Comparison of ENCODE assay signal across 24 mouse cellular contexts in the genomic region with DNA sequence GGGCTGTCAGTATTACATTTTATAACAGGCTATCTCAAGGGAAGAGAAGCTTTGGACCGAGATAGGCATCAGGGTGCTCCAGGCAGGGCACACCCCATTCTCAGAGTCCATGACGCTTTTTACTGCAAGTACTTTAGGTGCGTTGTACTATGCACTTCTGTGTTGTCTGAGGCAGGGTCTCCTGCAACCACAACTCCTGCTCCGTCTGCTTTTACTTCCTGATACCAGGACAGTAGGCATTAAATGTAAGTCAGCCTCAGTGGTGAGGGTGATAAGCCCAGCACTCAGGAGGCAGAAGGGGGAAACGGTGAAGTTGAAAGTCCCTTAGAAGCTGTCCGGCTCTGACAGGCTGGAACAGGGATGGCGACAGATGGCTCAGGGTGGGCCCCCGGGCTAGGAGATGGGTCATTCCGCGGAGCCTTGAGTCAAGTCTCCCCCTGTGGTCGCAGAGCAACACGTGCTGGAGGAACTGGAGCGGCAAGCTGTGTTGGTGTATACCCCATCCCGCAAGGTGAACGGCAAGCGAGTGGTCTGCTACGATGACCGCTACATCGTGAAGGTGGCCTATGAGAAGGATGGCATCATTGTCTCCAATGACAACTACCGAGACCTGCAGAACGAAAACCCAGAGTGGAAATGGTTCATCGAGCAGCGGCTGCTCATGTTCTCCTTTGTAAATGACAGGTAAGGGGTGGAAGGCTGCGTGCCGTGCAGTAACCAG. TPM values are rescaled to one million over a fixed set of nuclear protein-coding genes. Genes with fewer than 3 reads are reported as not detected.
DNase-seq lines count a peak whose midpoint lies in the region; ATAC-seq and TF ChIP-seq lines count a peak whose summit lies in the region.
"Had no signal": no experiment of that assay in that cellular context is flagged by ENCODE, and none has a peak within 500 bp of the region (broad histone marks: within the 10 kb centered on the region; RNA-seq: fewer than 3 reads in every experiment).

No protein-coding gene starts in this region.

- TF ChIP-seq EP300 in stomach, postnatal 0 days (optimal IDR thresholded peaks at IDR 0.05): no peak

- DNase-seq in hindbrain, embryonic 10.5 days (ENCODE audit: low spot score): peak; percentile 2
- no peak for DNase-seq in limb, embryonic 14.5 days (ENCODE audit: low spot score)
- DNase-seq in stomach, postnatal 0 days (ENCODE audit: low spot score): no peak
- no peak for DNase-seq in kidney, postnatal 36 days
- DNase-seq: adrenal gland, adult 2 months; B cell, adult 2 months; cerebellum, adult 11-12 months; gastrocnemius, adult 2 months; layer of hippocampus, adult 9-11 months; liver, embryonic 13.5 days; midbrain, embryonic 14.5 days; thymus, adult 2 months; thymus, postnatal 4 days had no signal

- 93% methylated on average over 25 of the region's 25 CpGs for WGBS in hindbrain, embryonic 10.5 days
- 92% methylated on average over 23 of the region's 25 CpGs for whole genome bisulfite sequencing in hindbrain, embryonic 13.5 days
- WGBS in embryonic facial prominence, embryonic 12.5 days: 90% methylated on average over 25 of the region's 25 CpGs
- WGBS in intestine, embryonic 16.5 days: 89% methylated on average over 25 of the region's 25 CpGs
- WGBS in limb, embryonic 14.5 days: 86% methylated on average over 25 of the region's 25 CpGs
- 93% methylated on average over 25 of the region's 25 CpGs for WGBS in stomach, postnatal 0 days

- peaks cover 3% of the 10 kb centered on the region for H3K4me1 ChIP-seq in hindbrain, embryonic 10.5 days (replicated peaks)
- H3K4me1 ChIP-seq in hindbrain, embryonic 13.5 days (replicated peaks): peaks cover 3% of the 10 kb centered on the region
- H3K4me1 ChIP-seq in embryonic facial prominence, embryonic 12.5 days: no peaks in the 10 kb centered on the region
- no peaks in the 10 kb centered on the region for H3K4me1 ChIP-seq in intestine, embryonic 16.5 days (ENCODE audit: control insufficient read depth, insufficient read depth, low read length)
- peaks cover 7% of the 10 kb centered on the region; the same call in 1 of the 2 replicates for H3K4me1 ChIP-seq in limb, embryonic 14.5 days (ENCODE audit: control insufficient read depth, insufficient read depth, low read length)
- H3K4me1 ChIP-seq in stomach, postnatal 0 days (replicated peaks; ENCODE audit: control insufficient read depth, insufficient read depth): no peaks in the 10 kb centered on the region

- TF ChIP-seq CTCF in stomach, postnatal 0 days (IDR thresholded peaks at IDR 0.05; ENCODE audit: low read depth): no peak

- ATAC-seq in hindbrain, embryonic 13.5 days (ENCODE audit: low FRiP score): no peak
- no peak for ATAC-seq in embryonic facial prominence, embryonic 12.5 days (ENCODE audit: insufficient number of reproducible peaks, insufficient read depth, low FRiP score, low TSS enrichment)
- ATAC-seq in intestine, embryonic 16.5 days: peak; percentile 84
- no peak; the same call in 1 of the 2 replicates for ATAC-seq in limb, embryonic 14.5 days (ENCODE audit: low FRiP score, low read depth)
- ATAC-seq in stomach, postnatal 0 days (ENCODE audit: low FRiP score, low TSS enrichment): no peak
- ATAC-seq: Patski had no signal

- H3K27me3 ChIP-seq in hindbrain, embryonic 10.5 days (ENCODE audit: insufficient read depth, poor library complexity, severe bottlenecking): peaks cover 10% of the 10 kb centered on the region
- H3K27me3 ChIP-seq in hindbrain, embryonic 13.5 days: peaks cover 7% of the 10 kb centered on the region
- peaks cover 10% of the 10 kb centered on the region for H3K27me3 ChIP-seq in embryonic facial prominence, embryonic 12.5 days
- H3K27me3 ChIP-seq in intestine, embryonic 16.5 days (replicated peaks; ENCODE audit: control insufficient read depth, insufficient read depth, low read length): 0 out of 2 replicates have a peak, but pooled peaks cover 3% of the 10 kb centered on the region
- peaks cover 6% of the 10 kb centered on the region; the same call in 1 of the 2 replicates for H3K27me3 ChIP-seq in limb, embryonic 14.5 days (ENCODE audit: control insufficient read depth, insufficient read depth, low read length)
- H3K27me3 ChIP-seq in stomach, postnatal 0 days (ENCODE audit: control insufficient read depth, insufficient read depth, low read length): no peaks in the 10 kb centered on the region
- H3K27me3 ChIP-seq: CH12.LX had no signal

- no peak overlapping the region for H3K27ac ChIP-seq in hindbrain, embryonic 10.5 days
- H3K27ac ChIP-seq in hindbrain, embryonic 13.5 days: no peak overlapping the region
- 0 out of 2 replicates have a peak overlapping the region, but pooled peaks have one; percentile 30 for H3K27ac ChIP-seq in embryonic facial prominence, embryonic 12.5 days
- H3K27ac ChIP-seq in intestine, embryonic 16.5 days (ENCODE audit: low read length): no peak overlapping the region
- peak overlapping the region; percentile 69 for H3K27ac ChIP-seq in limb, embryonic 14.5 days (replicated peaks; ENCODE audit: low read depth, low read length)
- H3K27ac ChIP-seq in stomach, postnatal 0 days (replicated peaks): no peak overlapping the region
- H3K27ac ChIP-seq: forebrain, embryonic 12.5 days; gastrocnemius, adult 2 months; liver, embryonic 13.5 days; neural tube, embryonic 13.5 days had no signal

- TF ChIP-seq POLR2A in limb, embryonic 14.5 days (IDR thresholded peaks at IDR 0.05; ENCODE audit: borderline replicate concordance, extremely low read depth, insufficient read depth, insufficient read length): no peak

- no peaks in the 10 kb centered on the region for H3K36me3 ChIP-seq in hindbrain, embryonic 10.5 days
- no peaks in the 10 kb centered on the region for H3K36me3 ChIP-seq in hindbrain, embryonic 13.5 days
- no peaks in the 10 kb centered on the region for H3K36me3 ChIP-seq in embryonic facial prominence, embryonic 12.5 days
- no peaks in the 10 kb centered on the region for H3K36me3 ChIP-seq in intestine, embryonic 16.5 days (ENCODE audit: control insufficient read depth, insufficient read depth, low read length)
- H3K36me3 ChIP-seq in limb, embryonic 14.5 days (ENCODE audit: control insufficient read depth, insufficient read depth, low read length): no peaks in the 10 kb centered on the region
- H3K36me3 ChIP-seq in stomach, postnatal 0 days (ENCODE audit: control insufficient read depth, insufficient read depth, low read length): no peaks in the 10 kb centered on the region
- H3K36me3 ChIP-seq: forebrain, embryonic 12.5 days; G1E; liver, embryonic 13.5 days; neural tube, embryonic 13.5 days had no signal

- no peak overlapping the region for H3K9ac ChIP-seq in hindbrain, embryonic 13.5 days
- no peak overlapping the region for H3K9ac ChIP-seq in embryonic facial prominence, embryonic 12.5 days
- no peak overlapping the region for H3K9ac ChIP-seq in intestine, embryonic 16.5 days (ENCODE audit: low read depth, low read length)
- H3K9ac ChIP-seq in limb, embryonic 14.5 days (ENCODE audit: low read depth, low read length, severe bottlenecking): no peak overlapping the region
- H3K9ac ChIP-seq in stomach, postnatal 0 days (ENCODE audit: low read length): no peak overlapping the region
- H3K9ac ChIP-seq: forebrain, embryonic 12.5 days; liver, embryonic 13.5 days; lung, embryonic 14.5 days; neural tube, embryonic 13.5 days had no signal

- H3K4me2 ChIP-seq in hindbrain, embryonic 13.5 days: no peak overlapping the region
- H3K4me2 ChIP-seq in embryonic facial prominence, embryonic 12.5 days (replicated peaks): no peak overlapping the region
- no peak overlapping the region for H3K4me2 ChIP-seq in intestine, embryonic 16.5 days (ENCODE audit: low read depth, low read length)
- no peak overlapping the region for H3K4me2 ChIP-seq in limb, embryonic 14.5 days (replicated peaks; ENCODE audit: low read depth, low read length, severe bottlenecking)
- no peak overlapping the region for H3K4me2 ChIP-seq in stomach, postnatal 0 days (replicated peaks; ENCODE audit: low read depth)
- H3K4me2 ChIP-seq: forebrain, embryonic 12.5 days; heart, embryonic 11.5 days; liver, embryonic 13.5 days; lung, embryonic 14.5 days; neural tube, embryonic 13.5 days had no signal

- H3K9me3 ChIP-seq in hindbrain, embryonic 10.5 days: no peaks in the 10 kb centered on the region
- no peaks in the 10 kb centered on the region for H3K9me3 ChIP-seq in hindbrain, embryonic 13.5 days
- H3K9me3 ChIP-seq in embryonic facial prominence, embryonic 12.5 days: no peaks in the 10 kb centered on the region
- H3K9me3 ChIP-seq in intestine, embryonic 16.5 days (ENCODE audit: control insufficient read depth, low read length): no peaks in the 10 kb centered on the region
- H3K9me3 ChIP-seq in limb, embryonic 14.5 days (ENCODE audit: control insufficient read depth, low read length): no peaks in the 10 kb centered on the region
- no peaks in the 10 kb centered on the region for H3K9me3 ChIP-seq in stomach, postnatal 0 days (ENCODE audit: control insufficient read depth, low read length)
- H3K9me3 ChIP-seq: G1E; liver, embryonic 13.5 days; neural tube, embryonic 13.5 days had no signal

- no peak overlapping the region for H3K4me3 ChIP-seq in hindbrain, embryonic 10.5 days
- no peak overlapping the region for H3K4me3 ChIP-seq in hindbrain, embryonic 13.5 days
- no peak overlapping the region for H3K4me3 ChIP-seq in embryonic facial prominence, embryonic 12.5 days
- H3K4me3 ChIP-seq in intestine, embryonic 16.5 days (ENCODE audit: low read length): no peak overlapping the region
- no peak overlapping the region for H3K4me3 ChIP-seq in limb, embryonic 14.5 days (replicated peaks; ENCODE audit: low read length)
- H3K4me3 ChIP-seq in stomach, postnatal 0 days (ENCODE audit: low read depth, low read length): no peak overlapping the region
- H3K4me3 ChIP-seq: forebrain, embryonic 12.5 days; gastrocnemius, adult 2 months; liver, embryonic 13.5 days; myocyte; neural tube, embryonic 13.5 days had no signal

RNA-seq across cellular contexts. Expression of a gene that starts 29.8 kb away (rescaled TPM):
- polyA plus RNA-seq in hindbrain, embryonic 10.5 days (2016; fragmentation: Nextera tagmentation; extraction: Ambion mirVana): 0.10 and 0.12 TPM in 2 replicates
- polyA plus RNA-seq in hindbrain, embryonic 13.5 days (2015; fragmentation: Nextera tagmentation; extraction: Ambion mirVana): 0.18 TPM in 2 replicates
- 0.05 and 0.10 TPM in 2 replicates for polyA plus RNA-seq in embryonic facial prominence, embryonic 12.5 days (2016; fragmentation: Nextera tagmentation; extraction: Ambion mirVana)
- polyA plus RNA-seq in intestine, embryonic 16.5 days (2015; fragmentation: Nextera tagmentation; extraction: Ambion mirVana): 0.67 and 0.78 TPM in 2 replicates
- 0.38 and 0.46 TPM in 2 replicates for polyA plus RNA-seq in limb, embryonic 14.5 days (2012; rRNA removed)
- polyA plus RNA-seq in limb, embryonic 14.5 days (2014; fragmentation: Nextera tagmentation; extraction: Ambion mirVana): 0.17 and 0.19 TPM in 2 replicates
- polyA plus RNA-seq in stomach, postnatal 0 days (2015; fragmentation: Nextera tagmentation; extraction: Ambion mirVana): 0.17 and 0.28 TPM in 2 replicates
- polyA plus RNA-seq: forebrain, embryonic 12.5 days; G1E; myocyte; Patski had no signal

Comparison
In these comparisons a context has a peak if more than half of its experiments do, and no peak if none do; other contexts are left out.
1. H3K27ac ChIP-seq: peak in embryonic facial prominence, embryonic 12.5 days (single experiment) and limb, embryonic 14.5 days (single experiment); none in hindbrain, embryonic 10.5 days (single experiment), hindbrain, embryonic 13.5 days (single experiment), intestine, embryonic 16.5 days (single experiment) and stomach, postnatal 0 days (single experiment).